Mouse (Mus musculus): ENCODE results near the gene Ywhae. TPM values are rescaled to one million over a fixed set of nuclear protein-coding genes. Genes with fewer than 3 reads are reported as not detected.

Gene Ywhae
- polyA plus RNA-seq, 1 experiment = 337 TPM

DNA sequence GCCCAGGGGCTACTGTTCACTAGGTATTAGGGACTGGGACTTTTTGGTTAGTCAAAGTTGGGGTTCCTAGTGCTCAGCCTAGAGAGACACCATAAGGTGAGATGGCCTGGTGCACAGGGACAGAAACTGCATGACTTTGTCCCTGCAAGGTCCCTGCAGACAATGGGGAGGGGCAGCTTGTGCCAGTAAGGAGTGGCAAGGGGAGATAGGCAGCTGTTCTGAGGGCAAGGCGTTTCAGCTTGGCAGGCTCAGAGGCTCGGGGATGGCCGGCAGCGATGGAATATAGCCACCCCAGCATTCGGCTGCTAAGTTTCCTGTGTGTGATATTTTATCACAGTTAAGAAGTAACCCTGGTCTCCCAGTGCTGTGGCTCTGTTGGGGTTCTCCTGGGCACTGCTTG, 51.1 kb downstream of the Ywhae start:
- no peak overlapping the region for H3K4me3 ChIP-seq (ENCODE audit: insufficient read depth, low read length)
- no peak overlapping the region for H3K27ac ChIP-seq (ENCODE audit: insufficient read depth, low read depth, low read length)
- no peak for TF ChIP-seq CTCF (IDR thresholded peaks at IDR 0.05; ENCODE audit: low read depth, low read length)
- no peak for TF ChIP-seq POLR2A (IDR thresholded peaks at IDR 0.05; ENCODE audit: borderline replicate concordance, low read depth, low read length)
- no peaks in the 10 kb centered on the region for H3K4me1 ChIP-seq (ENCODE audit: control insufficient read depth, insufficient read depth, low read length)

DNA sequence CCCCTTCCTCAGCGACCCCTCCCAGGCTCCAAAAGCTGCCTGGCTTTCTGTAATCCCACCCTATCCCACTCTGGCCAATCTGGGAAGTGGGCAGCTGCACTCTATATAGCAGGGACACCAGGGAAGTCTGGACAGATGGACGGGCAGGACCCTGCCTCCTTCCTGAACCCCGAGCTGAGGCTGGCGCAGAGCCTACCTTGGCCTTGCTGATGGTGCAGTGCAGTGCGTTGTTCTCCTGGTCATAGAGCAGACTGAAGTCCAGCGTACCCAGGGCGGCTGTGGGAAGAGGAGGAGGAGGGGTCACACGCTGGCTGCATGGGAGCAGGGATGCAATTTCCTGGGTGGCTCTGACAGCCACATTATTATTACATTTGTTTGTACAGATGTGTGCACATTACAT, 53.2 kb downstream of the Ywhae start:
- TF ChIP-seq CTCF (IDR thresholded peaks at IDR 0.05; ENCODE audit: low read depth, low read length) (no peak), POLR2A (IDR thresholded peaks at IDR 0.05; ENCODE audit: borderline replicate concordance, low read depth, low read length) (no peak)
- H3K4me1 ChIP-seq (ENCODE audit: control insufficient read depth, insufficient read depth, low read length) = no peaks in the 10 kb centered on the region
- H3K27ac ChIP-seq (ENCODE audit: insufficient read depth, low read depth, low read length) = no peak overlapping the region

DNA sequence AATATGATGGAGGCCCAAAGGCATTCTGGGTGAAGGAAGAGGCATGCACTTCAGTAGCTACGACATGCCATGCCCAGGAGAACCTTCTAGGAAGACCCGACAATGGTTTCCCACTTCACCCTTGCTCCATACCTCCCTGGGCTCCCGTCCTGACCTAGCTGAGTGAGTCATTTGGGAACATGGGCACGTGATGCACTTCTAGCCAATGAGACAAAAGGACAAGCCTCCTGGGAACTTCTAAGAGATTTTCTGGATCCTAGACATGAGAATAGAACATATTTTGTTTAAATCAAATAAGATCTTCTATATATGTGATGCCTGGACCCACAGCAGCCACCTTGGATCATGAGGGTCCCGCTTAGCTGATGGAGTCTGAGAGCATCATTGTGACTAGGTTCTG, 59.9 kb downstream of the Ywhae start:
- Histone ChIP-seq H3K27ac (ENCODE audit: insufficient read depth, low read depth, low read length) (no peak overlapping the region), H3K4me1 (ENCODE audit: control insufficient read depth, insufficient read depth, low read length) (no peaks in the 10 kb centered on the region), H3K4me3 (ENCODE audit: insufficient read depth, low read length) (no peak overlapping the region)
- TF ChIP-seq POLR2A (IDR thresholded peaks at IDR 0.05; ENCODE audit: borderline replicate concordance, low read depth, low read length) = no peak
- no peak for TF ChIP-seq CTCF (IDR thresholded peaks at IDR 0.05; ENCODE audit: low read depth, low read length)

More for the DNA sequence above, 53.2 kb downstream of the Ywhae start:
- no peak overlapping the region for H3K4me3 ChIP-seq (ENCODE audit: insufficient read depth, low read length)

DNA sequence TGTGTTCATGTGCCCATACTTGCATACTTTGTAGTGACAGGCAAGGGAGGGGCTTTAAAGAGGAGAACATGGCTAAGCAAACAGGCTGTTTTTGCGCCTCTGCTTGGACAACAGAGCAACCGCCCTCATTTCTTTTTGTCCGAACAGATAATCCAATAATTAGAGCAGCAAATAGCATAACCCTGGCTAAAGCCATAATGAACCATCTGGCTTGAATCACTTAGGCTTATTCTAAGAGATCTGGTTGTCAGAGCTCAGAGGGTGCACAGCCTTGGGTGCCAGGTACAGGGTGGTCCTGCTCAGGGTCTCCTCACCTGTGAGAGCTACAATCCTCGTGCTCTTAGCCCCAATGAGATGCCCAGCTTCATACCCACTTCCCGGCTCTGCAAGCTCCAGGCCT, 60.7 kb downstream of the Ywhae start:
- TF ChIP-seq CTCF (IDR thresholded peaks at IDR 0.05; ENCODE audit: low read depth, low read length) (no peak), POLR2A (IDR thresholded peaks at IDR 0.05; ENCODE audit: borderline replicate concordance, low read depth, low read length) (no peak)
- Histone ChIP-seq H3K27ac (ENCODE audit: insufficient read depth, low read depth, low read length) (no peak overlapping the region), H3K4me1 (ENCODE audit: control insufficient read depth, insufficient read depth, low read length) (no peaks in the 10 kb centered on the region), H3K4me3 (ENCODE audit: insufficient read depth, low read length) (no peak overlapping the region)

DNA sequence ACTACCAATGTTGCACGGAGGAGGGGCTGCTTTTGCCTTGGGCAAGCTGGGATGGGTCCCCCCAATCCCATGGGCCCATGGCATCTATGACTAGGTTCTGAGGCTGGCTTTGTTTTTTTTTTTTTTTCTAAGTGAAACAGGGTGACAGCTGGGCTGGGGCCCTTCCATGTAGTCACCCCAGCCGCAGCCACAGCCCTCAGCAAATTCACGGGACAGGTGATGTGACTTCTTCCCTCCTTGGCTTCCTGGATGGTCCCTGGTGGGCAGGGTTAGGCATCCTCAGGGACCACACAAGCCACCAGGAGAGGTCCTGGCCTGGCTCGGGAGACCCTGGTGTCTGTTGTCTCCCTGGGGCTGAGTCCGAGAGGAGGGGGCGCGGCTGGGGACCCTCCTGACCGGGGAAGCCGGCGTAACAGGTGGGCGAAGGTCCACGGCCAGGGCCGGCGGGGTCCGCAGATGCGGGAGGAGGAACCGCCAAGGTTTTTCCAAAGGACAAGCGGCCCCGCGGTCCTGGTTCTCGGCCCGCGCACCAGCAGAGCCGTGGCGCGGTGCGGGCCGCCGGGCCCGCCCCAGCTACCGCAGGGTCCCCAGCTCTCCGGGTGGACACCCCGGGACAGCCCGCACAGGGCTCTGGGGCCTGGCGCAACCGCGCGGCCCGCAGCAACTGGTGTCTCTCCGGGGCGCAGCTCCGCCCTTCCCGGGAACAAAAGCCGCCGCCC, 62.1 kb downstream of the Ywhae start:
- TF ChIP-seq POLR2A (IDR thresholded peaks at IDR 0.05; ENCODE audit: borderline replicate concordance, low read depth, low read length) (no peak), CTCF (IDR thresholded peaks at IDR 0.05; ENCODE audit: low read depth, low read length) (no peak)
- Histone ChIP-seq H3K27ac (ENCODE audit: insufficient read depth, low read depth, low read length) (no peak overlapping the region), H3K4me1 (ENCODE audit: control insufficient read depth, insufficient read depth, low read length) (no peaks in the 10 kb centered on the region), H3K4me3 (ENCODE audit: insufficient read depth, low read length) (no peak overlapping the region)

DNA sequence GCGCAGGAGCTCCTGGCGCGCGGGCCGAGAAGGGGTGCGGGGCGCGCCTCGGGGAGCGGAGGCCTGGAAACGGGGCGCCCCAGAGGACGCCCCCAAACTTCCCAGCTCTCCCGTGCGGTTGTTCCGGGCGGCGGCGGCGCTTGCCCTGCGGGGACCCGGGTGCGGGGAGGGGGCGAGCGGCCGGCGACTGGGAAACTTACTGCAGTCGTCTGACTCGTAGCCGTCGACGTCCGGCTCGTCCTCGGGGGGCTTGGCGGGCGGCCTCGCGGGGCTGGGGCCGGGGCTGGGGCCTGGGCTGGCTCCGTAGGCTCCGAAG, 62.6 kb downstream of the Ywhae start:
- Histone ChIP-seq H3K4me3 (ENCODE audit: insufficient read depth, low read length) (no peak overlapping the region), H3K4me1 (ENCODE audit: control insufficient read depth, insufficient read depth, low read length) (no peaks in the 10 kb centered on the region), H3K27ac (ENCODE audit: insufficient read depth, low read depth, low read length) (no peak overlapping the region)
- TF ChIP-seq CTCF (IDR thresholded peaks at IDR 0.05; ENCODE audit: low read depth, low read length) (no peak), POLR2A (IDR thresholded peaks at IDR 0.05; ENCODE audit: borderline replicate concordance, low read depth, low read length) (no peak)

DNA sequence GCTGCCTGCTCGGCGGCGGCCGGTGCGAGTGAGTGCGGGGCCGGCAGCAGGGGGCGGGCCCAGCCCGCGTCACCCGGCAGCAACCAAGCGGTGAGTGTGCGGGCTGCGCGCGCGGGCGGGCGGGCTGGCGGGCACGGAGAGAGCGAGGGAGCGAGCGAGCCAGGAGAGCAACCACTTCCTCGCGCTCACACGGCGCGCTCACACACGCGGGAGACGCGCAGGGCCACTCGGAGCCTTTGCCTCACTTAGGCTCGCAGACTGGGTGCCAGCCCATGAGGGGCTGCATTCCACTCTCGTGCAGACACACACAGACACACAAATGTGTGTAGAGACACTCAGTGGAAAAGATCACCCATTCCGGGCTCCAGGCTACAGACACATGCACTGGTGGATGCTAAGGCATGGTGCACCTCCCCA, 63.4 kb downstream of the Ywhae start, which contains the start of gene Doc2b:
Doc2b (minus strand) TSS at position 21 of the 417 bp plus-strand sequence.
- Histone ChIP-seq H3K27ac (ENCODE audit: insufficient read depth, low read depth, low read length) (no peak within 1 kb of the TSS), H3K4me3 (ENCODE audit: insufficient read depth, low read length) (no peak within 1 kb of the TSS), H3K4me1 (ENCODE audit: control insufficient read depth, insufficient read depth, low read length) (no peaks in the 10 kb centered on the region)
- TF ChIP-seq CTCF (IDR thresholded peaks at IDR 0.05; ENCODE audit: low read depth, low read length) (no peak), POLR2A (IDR thresholded peaks at IDR 0.05; ENCODE audit: borderline replicate concordance, low read depth, low read length) (no peak)

DNA sequence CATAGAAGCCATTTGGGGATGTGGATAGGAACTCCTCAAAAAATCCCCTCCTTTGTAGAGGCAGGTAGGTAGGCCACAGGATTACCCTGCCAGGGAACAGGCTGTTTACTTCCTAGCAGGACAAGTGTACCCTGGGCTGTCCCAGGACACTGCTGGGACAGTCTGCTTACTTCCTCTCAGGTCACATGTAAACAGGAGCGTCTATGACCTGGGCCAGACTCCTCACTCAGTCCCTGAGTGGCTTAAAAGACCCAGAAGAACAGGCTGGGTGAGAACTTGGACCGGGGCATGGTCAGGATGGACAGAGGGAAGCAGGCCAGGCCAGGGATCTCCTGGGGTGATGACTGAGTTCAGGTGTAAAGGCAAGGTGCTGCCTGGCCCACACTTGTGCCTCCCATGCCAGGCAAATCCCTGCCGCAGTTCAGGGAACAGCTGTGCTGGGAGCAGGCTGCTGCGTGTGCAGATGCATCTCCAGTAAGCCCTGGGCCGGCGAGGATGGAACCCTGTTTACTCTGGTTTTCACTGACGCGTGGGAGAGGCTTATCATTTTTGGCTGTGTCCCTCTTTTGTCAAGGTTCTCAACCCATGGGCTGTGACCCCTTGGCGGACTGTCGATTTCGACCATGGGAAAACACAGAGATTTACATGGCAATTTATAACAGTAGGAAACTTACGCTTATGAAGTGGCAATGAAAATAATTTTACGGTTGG, 64.0 kb downstream of the Ywhae start:
- no peak overlapping the region for H3K27ac ChIP-seq (ENCODE audit: insufficient read depth, low read depth, low read length)
- no peaks in the 10 kb centered on the region for H3K4me1 ChIP-seq (ENCODE audit: control insufficient read depth, insufficient read depth, low read length)
- TF ChIP-seq POLR2A (IDR thresholded peaks at IDR 0.05; ENCODE audit: borderline replicate concordance, low read depth, low read length) (no peak), CTCF (IDR thresholded peaks at IDR 0.05; ENCODE audit: low read depth, low read length) (no peak)
- no peak overlapping the region for H3K4me3 ChIP-seq (ENCODE audit: insufficient read depth, low read length)

DNA sequence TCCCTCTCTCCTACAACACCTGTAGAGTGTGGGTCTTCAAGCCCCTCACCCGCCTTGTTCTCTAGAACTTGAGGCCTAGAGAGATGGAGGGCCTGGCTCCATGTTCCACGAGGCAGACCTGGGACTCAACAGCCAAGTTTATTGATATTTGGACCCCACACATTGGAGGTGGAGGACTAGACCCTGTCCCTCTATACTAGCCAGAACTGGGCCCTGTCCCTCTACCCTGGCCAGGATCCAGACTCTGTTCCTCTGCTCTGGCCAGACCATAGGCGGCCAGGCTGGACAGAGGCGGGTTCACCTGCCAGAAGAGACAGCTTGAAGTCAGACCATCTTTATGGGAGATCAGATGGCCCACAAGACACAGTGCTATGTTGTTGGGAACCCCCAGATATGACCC, 68.7 kb downstream of the Ywhae start:
- no peaks in the 10 kb centered on the region for H3K4me1 ChIP-seq (ENCODE audit: control insufficient read depth, insufficient read depth, low read length)
- TF ChIP-seq POLR2A (IDR thresholded peaks at IDR 0.05; ENCODE audit: borderline replicate concordance, low read depth, low read length) (no peak), CTCF (IDR thresholded peaks at IDR 0.05; ENCODE audit: low read depth, low read length) (no peak)
- no peak overlapping the region for H3K27ac ChIP-seq (ENCODE audit: insufficient read depth, low read depth, low read length)
- H3K4me3 ChIP-seq (ENCODE audit: insufficient read depth, low read length) = no peak overlapping the region

DNA sequence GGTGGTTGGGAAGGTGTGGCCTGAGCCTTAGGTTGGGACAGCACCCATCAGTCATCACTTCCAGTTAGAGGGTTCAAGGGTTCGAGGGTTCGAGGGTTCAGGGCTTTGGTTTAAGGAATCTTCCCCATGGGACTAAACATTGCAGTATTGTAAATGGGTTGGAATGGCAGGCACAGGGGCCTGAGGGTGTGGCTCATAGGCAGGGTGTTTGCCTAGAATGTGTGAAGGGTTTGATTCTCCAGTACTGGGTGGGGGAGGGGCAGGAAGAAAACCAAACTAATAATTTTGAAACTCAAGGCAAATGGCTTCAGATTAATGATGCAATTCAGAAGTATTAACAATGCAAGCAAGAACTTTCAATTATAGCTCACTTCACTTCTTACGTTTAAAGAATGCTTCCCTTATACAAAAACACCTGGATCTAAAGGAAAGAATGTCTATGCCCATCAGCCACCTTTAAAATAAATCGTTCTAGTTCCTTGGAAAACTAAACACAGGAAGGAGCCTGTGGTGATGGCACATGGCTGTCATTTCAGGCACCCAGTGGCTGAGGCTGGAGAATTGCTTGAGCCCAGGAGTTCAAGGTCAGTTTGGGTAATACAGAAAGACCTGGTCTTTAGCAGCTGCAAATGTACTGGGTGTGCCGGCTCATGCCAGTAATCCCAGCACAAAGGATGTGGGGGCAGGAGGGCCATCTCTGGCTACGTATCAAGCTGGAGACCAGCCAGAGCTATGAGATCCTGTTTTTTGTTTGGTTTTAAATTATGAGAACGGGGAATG, 69.3 kb downstream of the Ywhae start:
- Histone ChIP-seq H3K4me1 (ENCODE audit: control insufficient read depth, insufficient read depth, low read length) (no peaks in the 10 kb centered on the region), H3K27ac (ENCODE audit: insufficient read depth, low read depth, low read length) (no peak overlapping the region), H3K4me3 (ENCODE audit: insufficient read depth, low read length) (no peak overlapping the region)
- TF ChIP-seq CTCF (IDR thresholded peaks at IDR 0.05; ENCODE audit: low read depth, low read length) (no peak), POLR2A (IDR thresholded peaks at IDR 0.05; ENCODE audit: borderline replicate concordance, low read depth, low read length) (no peak)

Data from bone marrow macrophage, adult 2 months (primary cell).